Mouse (Mus musculus) spleen, adult 2 months (tissue): Measurements from ENCODE around the gene Tmod2.
"Not testable (repeated sequence)": the region's sequence is repeated elsewhere in the genome, so short reads cannot be mapped to it uniquely, and the experiment has no call there.

ENCODE experiments used
- CTCF ChIP-seq: fragments of 200-500 bp; IDR thresholded peaks from 2 replicates; pipeline ENCODE4 v1.5.1; 2011; ENCODE audit warnings: mild to moderate bottlenecking, inconsistent platforms; ENCODE audit not compliant: insufficient read depth, insufficient read length, insufficient replicate concordance; ENCODE audit errors: extremely low read depth
- POLR2A ChIP-seq: fragments of 200-500 bp; IDR thresholded peaks from 2 replicates; pipeline ENCODE4 v1.6.1; 2011; ENCODE audit warnings: low read depth, low read length, inconsistent platforms

- TF ChIP-seq POLR2A, CTCF: not testable (repeated sequence)
These were observed 45.3 kb upstream of the Tmod2 start for GRCm38 (mm10) chr9:75656456-75656855.
